Mouse (Mus musculus): ENCODE data around the gene Zfhx2.

Gene Zfhx2

GRCm38 (mm10) chr14:55092011-55092577 is at the start of gene Zfhx2:
Gene Zfhx2 (minus strand): TSS chr14:55092324.
- DNase-seq (ENCODE audit: low read depth, low spot score), result peak; percentile 91

- no peak for DNase-seq (ENCODE audit: low read depth, low spot score)
Measured at GRCm38 (mm10) chr14:55139313-55139712, 47.2 kb upstream of the Zfhx2 start.

GRCm38 (mm10) chr14:55135676-55136075 is 43.6 kb upstream of the Zfhx2 start:
- DNase-seq (ENCODE audit: low read depth, low spot score), result no peak

- DNase-seq (ENCODE audit: low read depth, low spot score), result no peak
Measured at GRCm38 (mm10) chr14:55126521-55126920, 34.4 kb upstream of the Zfhx2 start.

- DNase-seq (ENCODE audit: low read depth, low spot score), result no peak
Measured at GRCm38 (mm10) chr14:55125711-55126110, 33.6 kb upstream of the Zfhx2 start.

GRCm38 (mm10) chr14:55122359-55122758 is 30.2 kb upstream of the Zfhx2 start:
- DNase-seq (ENCODE audit: low read depth, low spot score), result no peak

GRCm38 (mm10) chr14:55121947-55122346 is 29.8 kb upstream of the Zfhx2 start:
- DNase-seq (ENCODE audit: low read depth, low spot score), result no peak

- no peak for DNase-seq (ENCODE audit: low read depth, low spot score)
Measured at GRCm38 (mm10) chr14:55119421-55120134, 27.5 kb upstream of the Zfhx2 start.

- no peak for DNase-seq (ENCODE audit: low read depth, low spot score)
Measured at GRCm38 (mm10) chr14:55118852-55119251, 26.7 kb upstream of the Zfhx2 start.

GRCm38 (mm10) chr14:55116425-55117200 is 24.5 kb upstream of the Zfhx2 start, which contains the start of gene Jph4:
Gene Jph4 (minus strand): TSS chr14:55116935.
- peak; percentile 88 for DNase-seq (ENCODE audit: low read depth, low spot score)

GRCm38 (mm10) chr14:55115846-55116245 is 23.7 kb upstream of the Zfhx2 start:
- DNase-seq (ENCODE audit: low read depth, low spot score), result no peak

- no peak for DNase-seq (ENCODE audit: low read depth, low spot score)
Measured at GRCm38 (mm10) chr14:55114759-55115701, 22.9 kb upstream of the Zfhx2 start.

- no peak for DNase-seq (ENCODE audit: low read depth, low spot score)
Measured at GRCm38 (mm10) chr14:55113975-55114645, 22.0 kb upstream of the Zfhx2 start.

GRCm38 (mm10) chr14:55113351-55113974 is 21.3 kb upstream of the Zfhx2 start:
- DNase-seq (ENCODE audit: low read depth, low spot score), result no peak

GRCm38 (mm10) chr14:55111720-55112119 is 19.6 kb upstream of the Zfhx2 start:
- DNase-seq (ENCODE audit: low read depth, low spot score), result no peak

GRCm38 (mm10) chr14:55110076-55110475 is 18.0 kb upstream of the Zfhx2 start:
- no peak for DNase-seq (ENCODE audit: low read depth, low spot score)

GRCm38 (mm10) chr14:55109048-55109873 is 17.1 kb upstream of the Zfhx2 start:
- no peak for DNase-seq (ENCODE audit: low read depth, low spot score)

- peak; percentile 84 for DNase-seq (ENCODE audit: low read depth, low spot score)
Measured at GRCm38 (mm10) chr14:55108202-55108870, 16.2 kb upstream of the Zfhx2 start.

- DNase-seq (ENCODE audit: low read depth, low spot score), result no peak
Measured at GRCm38 (mm10) chr14:55106990-55107389, 14.9 kb upstream of the Zfhx2 start.
